In the genomic region with DNA sequence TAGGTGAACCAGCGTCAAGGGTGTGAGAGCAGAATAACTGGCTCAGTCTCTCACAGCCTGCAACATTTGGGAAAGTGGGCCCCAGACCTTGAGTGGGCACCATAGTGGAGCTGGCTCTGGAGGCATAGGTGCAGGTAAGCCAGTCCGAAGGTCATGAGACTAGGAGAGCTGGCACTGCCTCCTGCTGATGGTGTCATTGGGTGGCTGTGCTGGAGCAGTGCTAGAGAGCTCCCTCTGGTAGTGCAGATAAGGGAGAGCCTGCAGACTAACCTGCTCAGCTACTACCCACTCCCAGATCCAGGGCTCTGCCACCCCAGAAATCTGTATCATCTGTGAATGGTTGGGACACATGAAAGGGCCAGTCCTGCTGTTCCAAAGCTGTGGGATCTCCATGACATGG, we compare ENCODE assay signal across 26 mouse cellular contexts. TPM values are rescaled to one million over a fixed set of nuclear protein-coding genes. Genes with fewer than 3 reads are reported as not detected.
A peak's percentile ranks its signal among the peaks of the same experiment; 100 is the strongest.
DNase-seq lines count a peak whose midpoint lies in the region; ATAC-seq and TF ChIP-seq lines count a peak whose summit lies in the region.
"Had no signal": no experiment of that assay in that cellular context is flagged by ENCODE, and none has a peak within 500 bp of the region (broad histone marks: within the 10 kb centered on the region; RNA-seq: fewer than 3 reads in every experiment).

No protein-coding gene starts in this region.

- H3K9me3 ChIP-seq in limb, embryonic 12.5 days: no peaks in the 10 kb centered on the region
- no peaks in the 10 kb centered on the region for H3K9me3 ChIP-seq in limb, embryonic 10.5 days (replicated peaks)
- H3K9me3 ChIP-seq in neural tube, embryonic 12.5 days: no peaks in the 10 kb centered on the region
- no peaks in the 10 kb centered on the region for H3K9me3 ChIP-seq in liver, embryonic 14.5 days (ENCODE audit: control insufficient read depth, low read length)
- H3K9me3 ChIP-seq: forebrain, embryonic 15.5 days; G1E; heart, embryonic 12.5 days; limb, embryonic 13.5 days; megakaryocyte, embryonic 14.5 days had no signal

- no peak for TF ChIP-seq CTCF in liver, embryonic 14.5 days (IDR thresholded peaks at IDR 0.05; ENCODE audit: low read depth)

- no peaks in the 10 kb centered on the region for H3K4me1 ChIP-seq in limb, embryonic 12.5 days (replicated peaks)
- no peaks in the 10 kb centered on the region for H3K4me1 ChIP-seq in limb, embryonic 10.5 days
- no peaks in the 10 kb centered on the region for H3K4me1 ChIP-seq in neural tube, embryonic 12.5 days
- H3K4me1 ChIP-seq in liver, embryonic 14.5 days (replicated peaks; ENCODE audit: control insufficient read depth in 2 of 2, insufficient read depth in 2 of 2, low read length in 1 of 2): no peaks in the 10 kb centered on the region
- H3K4me1 ChIP-seq: forebrain, embryonic 15.5 days; heart, embryonic 12.5 days; limb, embryonic 13.5 days; megakaryocyte, embryonic 14.5 days had no signal

- WGBS in limb, embryonic 12.5 days: 90% methylated on average over 2 of the region's 2 CpGs
- WGBS in limb, embryonic 10.5 days: 91% methylated on average over 2 of the region's 2 CpGs
- WGBS in neural tube, embryonic 12.5 days: 88% methylated on average over 2 of the region's 2 CpGs
- WGBS in liver, embryonic 14.5 days (ENCODE audit: insufficient replicate concordance): 47% methylated on average over 2 of the region's 2 CpGs

- H3K4me2 ChIP-seq in limb, embryonic 12.5 days: no peak overlapping the region
- H3K4me2 ChIP-seq in neural tube, embryonic 12.5 days (replicated peaks): no peak overlapping the region
- no peak overlapping the region for H3K4me2 ChIP-seq in liver, embryonic 14.5 days (ENCODE audit: low read depth)
- H3K4me2 ChIP-seq: forebrain, embryonic 15.5 days; heart, embryonic 12.5 days; limb, embryonic 13.5 days had no signal

- DNase-seq in limb, embryonic 10.5 days (ENCODE audit: low spot score): no peak
- DNase-seq in neural tube, embryonic 10.5 days (ENCODE audit: extremely low spot score, low spot score): no peak
- DNase-seq in liver, embryonic 14.5 days (ENCODE audit: low read depth in 3 of 3, low spot score in 3 of 3): no peak
- DNase-seq in gastrocnemius, adult 18-20 months (ENCODE audit: low spot score): no peak
- DNase-seq in thymus, postnatal 10 days (ENCODE audit: low spot score in 2 of 2): no peak
- DNase-seq: adrenal gland, adult 2 months; B cell, adult 2 months; cerebellum, adult 18-20 months; cerebellum, postnatal 36 days; gastrocnemius, postnatal 14 days; heart, adult 18-20 months; heart, postnatal 10 days; kidney, adult 9 months; kidney, postnatal 25 days; layer of hippocampus, postnatal 36 days; lung, adult 2 months; right cerebral cortex, postnatal 14 days; thymus, adult 2 months had no signal

- H3K27ac ChIP-seq in limb, embryonic 12.5 days: no peak overlapping the region
- H3K27ac ChIP-seq in limb, embryonic 10.5 days: no peak overlapping the region
- no peak overlapping the region for H3K27ac ChIP-seq in neural tube, embryonic 12.5 days
- no peak overlapping the region for H3K27ac ChIP-seq in liver, embryonic 14.5 days
- H3K27ac ChIP-seq: forebrain, embryonic 15.5 days; layer of hippocampus, adult 2 months; limb, embryonic 13.5 days had no signal

- H3K36me3 ChIP-seq in limb, embryonic 12.5 days: no peaks in the 10 kb centered on the region
- no peaks in the 10 kb centered on the region for H3K36me3 ChIP-seq in limb, embryonic 10.5 days
- H3K36me3 ChIP-seq in neural tube, embryonic 12.5 days: no peaks in the 10 kb centered on the region
- no peaks in the 10 kb centered on the region for H3K36me3 ChIP-seq in liver, embryonic 14.5 days (replicated peaks; ENCODE audit: control insufficient read depth, insufficient read depth, low read depth)
- H3K36me3 ChIP-seq: forebrain, embryonic 15.5 days; G1E; heart, embryonic 12.5 days; limb, embryonic 13.5 days had no signal

- no peak overlapping the region for H3K9ac ChIP-seq in limb, embryonic 12.5 days (replicated peaks)
- H3K9ac ChIP-seq in neural tube, embryonic 12.5 days: no peak overlapping the region
- H3K9ac ChIP-seq in liver, embryonic 14.5 days (replicated peaks): no peak overlapping the region
- H3K9ac ChIP-seq: forebrain, embryonic 15.5 days; heart, embryonic 12.5 days; limb, embryonic 13.5 days had no signal

- no peak for TF ChIP-seq EP300 in liver, embryonic 14.5 days (IDR thresholded peaks at IDR 0.05; ENCODE audit: low read depth)

- H3K27me3 ChIP-seq in limb, embryonic 12.5 days: no peaks in the 10 kb centered on the region
- H3K27me3 ChIP-seq in limb, embryonic 10.5 days (ENCODE audit: low read depth, poor library complexity, severe bottlenecking): no peaks in the 10 kb centered on the region
- H3K27me3 ChIP-seq in neural tube, embryonic 12.5 days (replicated peaks): no peaks in the 10 kb centered on the region
- H3K27me3 ChIP-seq in liver, embryonic 14.5 days (ENCODE audit: control insufficient read depth, insufficient read depth, low read length): no peaks in the 10 kb centered on the region
- H3K27me3 ChIP-seq: forebrain, embryonic 15.5 days; limb, embryonic 13.5 days had no signal

- peak; percentile 49; the same call in 1 of the 2 replicates for ATAC-seq in limb, embryonic 12.5 days (ENCODE audit: insufficient number of reproducible peaks, insufficient read depth, low FRiP score, low TSS enrichment, low read depth)
- 0 out of 2 replicates have a peak, but pooled peaks have one; percentile 25 for ATAC-seq in neural tube, embryonic 12.5 days (ENCODE audit: low FRiP score, low read depth)
- 0 out of 2 replicates have a peak, but pooled peaks have one; percentile 24 for ATAC-seq in liver, embryonic 14.5 days (ENCODE audit: insufficient read depth)
- ATAC-seq: forebrain, embryonic 15.5 days had no signal

- no peak overlapping the region for H3K4me3 ChIP-seq in limb, embryonic 12.5 days (replicated peaks)
- H3K4me3 ChIP-seq in limb, embryonic 10.5 days: no peak overlapping the region
- no peak overlapping the region for H3K4me3 ChIP-seq in neural tube, embryonic 12.5 days
- H3K4me3 ChIP-seq in liver, embryonic 14.5 days (ENCODE audit: insufficient read depth in 1 of 2, low read depth in 2 of 2, low read length in 2 of 2): no peak overlapping the region
- H3K4me3 ChIP-seq: forebrain, embryonic 15.5 days; heart, embryonic 12.5 days; layer of hippocampus, adult 2 months; limb, embryonic 13.5 days; megakaryocyte, embryonic 14.5 days had no signal

RNA-seq across cellular contexts. Expression of a gene that starts 10.1 kb away (rescaled TPM):
- 30.4 and 31.4 TPM in 2 replicates for polyA plus RNA-seq in limb, embryonic 12.5 days (2016; fragmentation: Nextera tagmentation; extraction: Ambion mirVana)
- polyA plus RNA-seq in limb, embryonic 10.5 days (2016; fragmentation: Nextera tagmentation; extraction: Ambion mirVana): 21.2 and 31.1 TPM in 2 replicates
- 55.9 and 58.7 TPM in 2 replicates for polyA plus RNA-seq in neural tube, embryonic 12.5 days (2016; fragmentation: Nextera tagmentation; extraction: Ambion mirVana)
- polyA plus RNA-seq in liver, embryonic 14.5 days (2012; rRNA removed): 1.4 TPM in 2 replicates
- polyA plus RNA-seq in liver, embryonic 14.5 days (2014; fragmentation: Nextera tagmentation; extraction: Ambion mirVana): 1.6 and 2.3 TPM in 2 replicates
- 1 to 10 TPM; 2.3 to 3.3 TPM for total RNA-seq in gastrocnemius, adult 18-20 months (2021)
